Mouse (Mus musculus) myocyte (in vitro differentiated cells): Measurements from ENCODE around the gene Abca14.

Experiments used
- CEBPB ChIP-seq: IDR thresholded peaks from 2 replicates; pipeline ENCODE4 v1.6.1; 2011; ENCODE audit warnings: mild to moderate bottlenecking, moderate library complexity; ENCODE audit not compliant: poor library complexity, insufficient read depth, severe bottlenecking
- E2F4 ChIP-seq: IDR thresholded peaks from one replicate; pipeline ENCODE4 v1.6.1; 2011; ENCODE audit warnings: mild to moderate bottlenecking, control low read depth, moderate library complexity; ENCODE audit not compliant: insufficient read depth
- MAX ChIP-seq: IDR thresholded peaks from one replicate; pipeline ENCODE4 v1.6.1; 2011; ENCODE audit warnings: low read depth, mild to moderate bottlenecking, control low read depth
- MYOD1 ChIP-seq, 3 experiments: IDR thresholded peaks; one replicate each; pipeline ENCODE4 v1.6.1; 2011; ENCODE audit warnings: control low read depth in 2 of 3, low read depth in 2 of 3, mild to moderate bottlenecking in 2 of 3, moderate library complexity in 1 of 3; ENCODE audit not compliant: insufficient read length in 2 of 3, control insufficient read depth in 1 of 3
- MYOG ChIP-seq, 3 experiments: IDR thresholded peaks; one replicate each; pipeline ENCODE4 v1.6.1; 2011; ENCODE audit warnings: control low read depth in 2 of 3, low read depth in 2 of 3, mild to moderate bottlenecking in 2 of 3; ENCODE audit not compliant: insufficient read length in 2 of 3, control insufficient read depth in 1 of 3, insufficient read depth in 1 of 3
- POLR2A ChIP-seq: IDR thresholded peaks from one replicate; pipeline ENCODE4 v1.6.1; 2011; ENCODE audit warnings: low read depth, mild to moderate bottlenecking, control low read depth, moderate library complexity; ENCODE audit not compliant: insufficient read length
- POLR2AphosphoS2 ChIP-seq: IDR thresholded peaks from one replicate; pipeline ENCODE4 v1.6.1; 2011; ENCODE audit warnings: low read depth, control low read depth; ENCODE audit not compliant: insufficient read length
- SRF ChIP-seq: IDR thresholded peaks from one replicate; pipeline ENCODE4 v1.6.1; 2011; ENCODE audit warnings: low read depth; ENCODE audit not compliant: control insufficient read depth, insufficient read length
- TCF12 ChIP-seq: IDR thresholded peaks from one replicate; pipeline ENCODE4 v1.6.1; 2011; ENCODE audit warnings: mild to moderate bottlenecking, control low read depth; ENCODE audit not compliant: poor library complexity, insufficient read depth, severe bottlenecking
- TCF3 ChIP-seq: IDR thresholded peaks from one replicate; pipeline ENCODE4 v1.6.1; 2011; ENCODE audit warnings: low read depth, control low read depth; ENCODE audit not compliant: insufficient read length
- USF1 ChIP-seq: IDR thresholded peaks from one replicate; pipeline ENCODE4 v1.6.1; 2011; ENCODE audit warnings: low read depth, mild to moderate bottlenecking, control low read depth, moderate library complexity

GRCm38 (mm10) chr7:120228541-120228940 is 24.8 kb downstream of the Abca14 start:
- TF ChIP-seq POLR2A (no peak), USF1 (no peak), E2F4 (no peak), TCF12 (no peak), CEBPB (no peak), TCF3 (no peak), MYOD1 (IDR thresholded peaks at IDR 0.05; ENCODE audit: control insufficient read depth in 1 of 3, insufficient read length in 2 of 3, low read depth in 2 of 3) (no peak), MAX (no peak), POLR2AphosphoS2 (no peak), SRF (no peak), MYOG (IDR thresholded peaks at IDR 0.05; ENCODE audit: control insufficient read depth in 1 of 3, insufficient read depth in 1 of 3, insufficient read length in 2 of 3, low read depth in 2 of 3) (no peak)
